Mouse (Mus musculus): ENCODE measurements around the gene Akap7.

DNA sequence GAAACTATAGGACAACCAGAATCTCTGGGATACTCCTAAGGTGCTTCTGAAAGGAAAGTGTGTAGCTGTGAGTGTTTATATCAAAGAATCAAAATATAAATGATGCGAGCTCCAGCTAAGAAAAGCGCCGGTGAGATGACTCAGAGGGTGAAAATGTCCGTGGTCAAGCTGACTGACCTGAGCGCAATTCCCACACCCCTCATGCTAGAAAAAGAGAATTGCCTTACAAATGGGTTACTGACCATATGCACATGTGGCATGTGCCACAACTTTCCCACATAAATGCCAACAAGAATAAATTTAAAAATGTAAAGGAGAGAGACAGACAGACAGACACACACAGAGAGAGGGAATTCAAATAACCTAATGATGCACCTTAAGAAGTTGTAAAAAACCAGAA lies 33.0 kb upstream of the Akap7 start:
- no peak for TF ChIP-seq CTCF (IDR thresholded peaks at IDR 0.05; ENCODE audit: borderline replicate concordance, insufficient read depth, low read depth, low read length)
- TF ChIP-seq POLR2A (IDR thresholded peaks at IDR 0.05; ENCODE audit: borderline replicate concordance, insufficient read depth, low read length), result no peak
